Mouse (Mus musculus): Measurements from ENCODE around the gene Efcab5. TPM values are rescaled to one million over a fixed set of nuclear protein-coding genes. Genes with fewer than 3 reads are reported as not detected.

Efcab5 gene
- total RNA-seq, 2 experiments from 2014 or later = 0.46 to 0.54 TPM

Other genes with a start within 250 kb of the Efcab5 start
- not detected in 2 replicates for gene Slc6a4, start 190.4 kb downstream of the Efcab5 start, total RNA-seq (2015)
- gene Slc6a4, start 190.4 kb downstream of the Efcab5 start, total RNA-seq (2017) = not detected in 2 replicates
- gene Nsrp1, start 110.5 kb downstream of the Efcab5 start, total RNA-seq (2015) = 31.1 and 51.1 TPM in 2 replicates
- 17.7 and 26.8 TPM in 2 replicates for gene Nsrp1, start 110.5 kb downstream of the Efcab5 start, total RNA-seq (2017)
- 25.5 and 26.6 TPM in 2 replicates for gene Ssh2, start 27.3 kb upstream of the Efcab5 start, total RNA-seq (2015)
- 14.7 and 20.9 TPM in 2 replicates for gene Ssh2, start 27.3 kb upstream of the Efcab5 start, total RNA-seq (2017)

Measured in megakaryocyte progenitor cell, adult 5-6 weeks (primary cell).